ENCODE assay signal across 7 mouse cellular contexts in the genomic region with DNA sequence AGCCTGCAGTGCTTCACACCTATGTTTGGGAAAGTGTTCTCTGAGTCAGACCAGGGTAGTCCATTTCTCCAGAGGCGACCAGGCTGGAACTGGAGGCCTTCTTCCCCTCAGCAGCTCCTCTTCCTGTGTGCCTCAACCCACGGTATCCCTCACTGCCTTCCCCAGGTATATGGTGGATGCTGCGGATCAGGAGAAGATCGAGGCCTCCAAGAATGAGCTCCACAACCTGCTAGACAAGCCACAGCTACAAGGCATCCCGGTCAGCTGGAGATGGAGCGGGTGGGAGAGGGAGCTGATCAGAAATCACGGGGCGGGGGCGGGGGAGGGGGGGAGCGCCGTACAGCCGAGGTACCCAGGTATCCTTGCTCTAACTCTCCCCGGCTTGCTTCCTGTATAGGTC. TPM values are rescaled to one million over a fixed set of nuclear protein-coding genes. Genes with fewer than 3 reads are reported as not detected.
DNase-seq lines count a peak whose midpoint lies in the region; ATAC-seq and TF ChIP-seq lines count a peak whose summit lies in the region.

No protein-coding gene starts in this region.

- no peak overlapping the region for H3K4me3 ChIP-seq in liver, embryonic 11.5 days (ENCODE audit: low read depth, low read length)
- peak overlapping the region; percentile 21 for H3K4me3 ChIP-seq in forebrain, embryonic 13.5 days
- H3K4me3 ChIP-seq in limb, embryonic 13.5 days, result peak overlapping the region; percentile 29
- H3K4me3 ChIP-seq in olfactory bulb, adult 2 months (ENCODE audit: insufficient read depth, low read depth, low read length), result no peak overlapping the region

- H3K4me2 ChIP-seq in liver, embryonic 11.5 days, result peak overlapping the region; percentile 47
- H3K4me2 ChIP-seq in forebrain, embryonic 13.5 days, result peak overlapping the region; percentile 55
- peak overlapping the region; percentile 54 for H3K4me2 ChIP-seq in limb, embryonic 13.5 days (replicated peaks)

- no peaks in the 10 kb centered on the region for H3K9me3 ChIP-seq in liver, embryonic 11.5 days (ENCODE audit: control insufficient read depth, low read length)
- no peaks in the 10 kb centered on the region for H3K9me3 ChIP-seq in forebrain, embryonic 13.5 days (replicated peaks)
- no peaks in the 10 kb centered on the region for H3K9me3 ChIP-seq in limb, embryonic 13.5 days

- H3K9ac ChIP-seq in liver, embryonic 11.5 days (ENCODE audit: low read depth, low read length), result no peak overlapping the region
- H3K9ac ChIP-seq in forebrain, embryonic 13.5 days, result peak overlapping the region; percentile 62
- H3K9ac ChIP-seq in limb, embryonic 13.5 days, result peak overlapping the region; percentile 57; the same call in 1 of the 2 replicates

- ATAC-seq in liver, embryonic 11.5 days (replicated peaks; ENCODE audit: low FRiP score), result no peak
- peak; percentile 25; the same call in 1 of the 2 replicates for ATAC-seq in forebrain, embryonic 13.5 days
- ATAC-seq in limb, embryonic 13.5 days (ENCODE audit: low FRiP score, low read depth), result peak; percentile 48; the same call in 1 of the 2 replicates

- H3K27me3 ChIP-seq in liver, embryonic 11.5 days (replicated peaks; ENCODE audit: control insufficient read depth, insufficient read depth, low read length), result no peaks in the 10 kb centered on the region
- no peaks in the 10 kb centered on the region for H3K27me3 ChIP-seq in forebrain, embryonic 13.5 days
- H3K27me3 ChIP-seq in limb, embryonic 13.5 days, result no peaks in the 10 kb centered on the region

- TF ChIP-seq CTCF in olfactory bulb, adult 2 months (IDR thresholded peaks at IDR 0.05; ENCODE audit: insufficient read depth, low read depth, low read length), result no peak

- peaks cover 6% of the 10 kb centered on the region for H3K4me1 ChIP-seq in liver, embryonic 11.5 days (replicated peaks; ENCODE audit: control insufficient read depth, insufficient read depth, low read length)
- peaks cover 49% of the 10 kb centered on the region for H3K4me1 ChIP-seq in forebrain, embryonic 13.5 days
- H3K4me1 ChIP-seq in limb, embryonic 13.5 days, result peaks cover 27% of the 10 kb centered on the region
- peaks cover 32% of the 10 kb centered on the region for H3K4me1 ChIP-seq in olfactory bulb, adult 2 months (ENCODE audit: control insufficient read depth, insufficient read depth, low read length)

- no peak for DNase-seq in liver, embryonic 11.5 days (ENCODE audit: low spot score)
- no peak for DNase-seq in liver
- DNase-seq in ovary, postnatal 10 days (ENCODE audit: low spot score), result no peak
- DNase-seq in spleen, adult 18-20 months, result no peak

- H3K27ac ChIP-seq in liver, embryonic 11.5 days (ENCODE audit: low read depth, low read length), result no peak overlapping the region
- H3K27ac ChIP-seq in forebrain, embryonic 13.5 days, result peak overlapping the region; percentile 94
- H3K27ac ChIP-seq in limb, embryonic 13.5 days, result peak overlapping the region; percentile 80
- peak overlapping the region; percentile 57 for H3K27ac ChIP-seq in olfactory bulb, adult 2 months (ENCODE audit: insufficient read depth, low read depth, low read length)

- no peak for TF ChIP-seq POLR2A in olfactory bulb, adult 2 months (IDR thresholded peaks at IDR 0.05; ENCODE audit: insufficient read depth, low read depth, low read length)

- peaks cover 2% of the 10 kb centered on the region; the same call in 1 of the 2 replicates for H3K36me3 ChIP-seq in liver, embryonic 11.5 days (ENCODE audit: control insufficient read depth, insufficient read depth, low read length)
- peaks cover 43% of the 10 kb centered on the region for H3K36me3 ChIP-seq in forebrain, embryonic 13.5 days (ENCODE audit: poor library complexity, severe bottlenecking)
- H3K36me3 ChIP-seq in limb, embryonic 13.5 days, result peaks cover 37% of the 10 kb centered on the region

- WGBS in liver, embryonic 11.5 days, result 49% methylated on average over 13 of the region's 13 CpGs
- 16% methylated on average over 13 of the region's 13 CpGs for WGBS in forebrain, embryonic 13.5 days
- 18% methylated on average over 13 of the region's 13 CpGs for WGBS in limb, embryonic 13.5 days
- 26% methylated on average over 13 of the region's 13 CpGs for WGBS in olfactory bulb, adult 2 months

RNA-seq across cellular contexts. Expression of gene Arl8a, which starts 7.4 kb away (rescaled TPM):
- 25.0 and 28.7 TPM in 2 replicates for polyA plus RNA-seq in liver, embryonic 11.5 days (2014; fragmentation: Nextera tagmentation; extraction: Ambion mirVana)
- 161 and 162 TPM in 2 replicates for polyA plus RNA-seq in forebrain, embryonic 13.5 days (2015; fragmentation: Nextera tagmentation; extraction: Ambion mirVana)
- 61.8 and 67.1 TPM in 2 replicates for polyA plus RNA-seq in limb, embryonic 13.5 days (2015; fragmentation: Nextera tagmentation; extraction: Ambion mirVana)
- polyA plus RNA-seq in olfactory bulb, adult 2 months (2012; ENCODE audit: insufficient read depth, insufficient read length, low replicate concordance, missing spikeins), result 415 TPM in 1 of 2 replicates, not detected in the other

RNA-seq across cellular contexts. Expression of gene Gpr37l1, which starts 13.5 kb away (rescaled TPM):
- not detected in 2 replicates for polyA plus RNA-seq in liver, embryonic 11.5 days (2014; fragmentation: Nextera tagmentation; extraction: Ambion mirVana)
- not detected in 2 replicates for polyA plus RNA-seq in forebrain, embryonic 13.5 days (2015; fragmentation: Nextera tagmentation; extraction: Ambion mirVana)
- polyA plus RNA-seq in limb, embryonic 13.5 days (2015; fragmentation: Nextera tagmentation; extraction: Ambion mirVana), result 0.06 TPM in 1 of 2 replicates, not detected in the other
- not detected in 2 replicates for polyA plus RNA-seq in olfactory bulb, adult 2 months (2012; ENCODE audit: insufficient read depth, insufficient read length, low replicate concordance, missing spikeins)

RNA-seq across cellular contexts. Expression of gene Ptpn7, which starts 21.5 kb away (rescaled TPM):
- 42.1 and 43.0 TPM in 2 replicates for polyA plus RNA-seq in liver, embryonic 11.5 days (2014; fragmentation: Nextera tagmentation; extraction: Ambion mirVana)
- 0.34 and 0.53 TPM in 2 replicates for polyA plus RNA-seq in forebrain, embryonic 13.5 days (2015; fragmentation: Nextera tagmentation; extraction: Ambion mirVana)
- 2.3 TPM in 2 replicates for polyA plus RNA-seq in limb, embryonic 13.5 days (2015; fragmentation: Nextera tagmentation; extraction: Ambion mirVana)
- not detected in 2 replicates for polyA plus RNA-seq in olfactory bulb, adult 2 months (2012; ENCODE audit: insufficient read depth, insufficient read length, low replicate concordance, missing spikeins)

RNA-seq across cellular contexts. Expression of gene Lgr6, which starts 48.9 kb away (rescaled TPM):
- 0.48 and 0.70 TPM in 2 replicates for polyA plus RNA-seq in liver, embryonic 11.5 days (2014; fragmentation: Nextera tagmentation; extraction: Ambion mirVana)
- polyA plus RNA-seq in forebrain, embryonic 13.5 days (2015; fragmentation: Nextera tagmentation; extraction: Ambion mirVana), result 0.15 and 0.30 TPM in 2 replicates
- polyA plus RNA-seq in limb, embryonic 13.5 days (2015; fragmentation: Nextera tagmentation; extraction: Ambion mirVana), result 2.7 and 2.8 TPM in 2 replicates
- polyA plus RNA-seq in olfactory bulb, adult 2 months (2012; ENCODE audit: insufficient read depth, insufficient read length, low replicate concordance, missing spikeins), result 68.5 TPM in 1 of 2 replicates, not detected in the other

Comparison
In these comparisons a context has a peak if more than half of its experiments do, and no peak if none do; other contexts are left out.
1. H3K4me3 ChIP-seq: peak in forebrain, embryonic 13.5 days (single experiment) and limb, embryonic 13.5 days (single experiment); none in liver, embryonic 11.5 days (single experiment) and olfactory bulb, adult 2 months (single experiment).
2. RNA of gene Ptpn7, which starts 21.5 kb away (polyA plus RNA-seq): 42.1 to 43.0 TPM in liver, embryonic 11.5 days; 2.3 TPM in limb, embryonic 13.5 days, 0.34 to 0.53 TPM in forebrain, embryonic 13.5 days and not detected in olfactory bulb, adult 2 months; every median in the first group is over 10 times any median in the second.
3. Peak in every context shown above with its lines, with median percentiles within 50 percentile points of each other: H3K4me2 ChIP-seq.